Mouse (Mus musculus) forebrain, embryonic 13.5 days (tissue): ENCODE measurements around the gene Neu3. TPM values are rescaled to one million over a fixed set of nuclear protein-coding genes. Genes with fewer than 3 reads are reported as not detected.

Source experiments
- ATAC-seq: fragments of 200-750 bp; cut with Nextera tagmentation; 2 replicates; pipeline ENCODE4 v1.8.0; 2017
- H3K27ac ChIP-seq: fragments of 300-500 bp; sonication (generic); 2 replicates; pipeline ENCODE4 v1.5.1; 2015; ENCODE audit warnings: inconsistent platforms, mild to moderate bottlenecking, moderate library complexity
- H3K27me3 ChIP-seq: fragments of 300-500 bp; sonication (generic); 2 replicates; pipeline ENCODE4 v1.6.1; 2015; ENCODE audit warnings: mild to moderate bottlenecking, inconsistent platforms
- H3K36me3 ChIP-seq: fragments of 300-500 bp; sonication (generic); 2 replicates; pipeline ENCODE4 v1.6.1; 2015; ENCODE audit warnings: mild to moderate bottlenecking, inconsistent platforms; ENCODE audit not compliant: poor library complexity, severe bottlenecking
- H3K4me1 ChIP-seq: fragments of 300-500 bp; sonication (generic); 2 replicates; pipeline ENCODE4 v1.6.1; 2015; ENCODE audit warnings: inconsistent platforms
- H3K4me2 ChIP-seq: fragments of 300-500 bp; sonication (generic); 2 replicates; pipeline ENCODE4 v1.6.1; 2015; ENCODE audit warnings: inconsistent platforms, mild to moderate bottlenecking, moderate library complexity
- H3K4me3 ChIP-seq: fragments of 300-500 bp; sonication (generic); 2 replicates; pipeline ENCODE4 v1.5.1; 2015; ENCODE audit warnings: mild to moderate bottlenecking, inconsistent platforms
- H3K9ac ChIP-seq: fragments of 300-500 bp; sonication (generic); 2 replicates; pipeline ENCODE4 v1.6.1; 2015; ENCODE audit warnings: mild to moderate bottlenecking, inconsistent platforms
- H3K9me3 ChIP-seq: fragments of 300-500 bp; sonication (generic); replicated peaks from 2 replicates; pipeline ENCODE4 v1.6.1; 2016; ENCODE audit warnings: inconsistent platforms
- WGBS: fragments of 180-500 bp; shearing (Covaris S2); methylation state at CpG from one replicate; pipeline ENCODE4 v1.1.7; 2015; 5-methylcytosine and 5-hydroxymethylcytosine counted together
- polyA plus RNA-seq: library from polyadenylated mRNA; unstranded; fragments of >200 nt; fragmentation: Nextera tagmentation; extraction: Ambion mirVana; gene quantifications from 2 replicates; pipeline ENCODE4 v1.2.1, GENCODE M21; 2015

Gene Neu3
- polyA plus RNA-seq, 1 experiment from 2014 or later = 1.2 TPM

DNA sequence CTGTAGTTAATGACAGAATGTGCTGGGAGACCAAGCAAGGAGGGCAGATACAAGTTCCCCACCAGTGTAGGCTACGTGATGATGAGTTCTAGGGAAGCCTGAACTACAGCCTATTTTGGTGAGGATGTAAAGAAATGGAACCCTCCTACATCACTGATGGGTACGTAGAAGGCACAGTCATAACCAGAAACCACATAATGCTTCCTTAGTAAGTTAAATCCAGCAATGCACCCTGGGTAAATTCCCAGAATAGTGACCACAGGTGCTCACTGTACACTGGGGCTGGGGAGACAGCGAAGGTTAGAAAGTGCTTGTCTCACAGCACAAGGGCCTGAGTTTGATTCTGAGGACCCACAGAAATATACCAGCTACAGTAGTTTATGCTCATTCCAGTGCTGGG lies 42.7 kb downstream of the Neu3 start:
- no peak overlapping the region for H3K27ac ChIP-seq
- no peaks in the 10 kb centered on the region for H3K27me3 ChIP-seq
- H3K36me3 ChIP-seq = no peaks in the 10 kb centered on the region
- 91% methylated on average over 3 of the region's 3 CpGs for WGBS
- H3K9me3 ChIP-seq = no peaks in the 10 kb centered on the region
- no peak overlapping the region for H3K4me2 ChIP-seq
- H3K9ac ChIP-seq = no peak overlapping the region
- H3K4me3 ChIP-seq = no peak overlapping the region
- peaks cover 9% of the 10 kb centered on the region; the same call in 1 of the 2 replicates for H3K4me1 ChIP-seq
- ATAC-seq = no peak

DNA sequence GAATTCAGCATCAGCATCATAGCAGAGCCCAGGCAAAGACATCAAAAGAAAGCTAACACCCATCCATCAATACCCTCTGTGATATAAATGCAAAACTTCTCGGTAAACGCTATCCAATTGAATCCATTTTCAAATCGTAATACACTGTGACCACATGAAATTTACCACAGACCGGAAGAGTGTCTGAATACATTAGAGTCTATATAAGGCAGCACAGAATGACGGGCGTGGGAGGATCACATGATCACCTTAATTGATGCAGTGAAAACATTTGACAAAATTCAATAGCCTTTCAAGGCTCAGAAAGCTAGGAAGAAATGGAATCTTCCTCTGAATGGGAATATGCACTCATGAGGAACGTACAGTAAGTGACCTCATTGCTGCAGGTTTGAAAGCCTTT lies 44.8 kb downstream of the Neu3 start:
- no peaks in the 10 kb centered on the region for H3K27me3 ChIP-seq
- 81% methylated on average over 7 of the region's 7 CpGs for WGBS

DNA sequence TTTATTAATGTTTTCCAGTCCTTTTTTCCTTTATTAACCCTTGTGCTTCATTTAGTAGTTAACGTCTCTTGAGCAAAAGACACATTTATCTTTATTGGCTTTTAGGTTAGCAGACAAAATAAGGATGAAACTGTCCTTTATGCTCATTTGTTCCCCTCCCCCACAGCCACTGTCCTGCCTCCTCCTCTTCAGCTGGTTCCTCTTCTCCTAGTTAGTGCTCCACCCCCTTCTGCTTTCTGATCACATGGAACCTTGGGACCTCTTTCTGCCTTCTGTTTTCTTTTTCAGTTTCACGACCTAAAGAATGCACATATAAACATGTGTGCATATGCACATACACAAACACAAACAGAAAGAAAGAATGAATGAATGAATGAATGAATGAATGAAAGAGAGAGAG lies 46.3 kb downstream of the Neu3 start:
- Histone ChIP-seq H3K9ac (no peak overlapping the region), H3K4me2 (no peak overlapping the region), H3K27ac (no peak overlapping the region), H3K9me3 (no peaks in the 10 kb centered on the region), H3K4me3 (no peak overlapping the region), H3K36me3 (no peaks in the 10 kb centered on the region), H3K4me1 (no peaks in the 10 kb centered on the region), H3K27me3 (no peaks in the 10 kb centered on the region)
- no peak for ATAC-seq
- WGBS = 83% methylated on average over 2 of the region's 2 CpGs

More for the DNA sequence above, 44.8 kb downstream of the Neu3 start:
- Histone ChIP-seq H3K9ac (no peak overlapping the region), H3K27ac (no peak overlapping the region), H3K9me3 (no peaks in the 10 kb centered on the region), H3K4me3 (no peak overlapping the region), H3K4me2 (no peak overlapping the region), H3K36me3 (no peaks in the 10 kb centered on the region), H3K4me1 (peaks cover 9% of the 10 kb centered on the region; the same call in 1 of the 2 replicates)
- ATAC-seq = no peak

DNA sequence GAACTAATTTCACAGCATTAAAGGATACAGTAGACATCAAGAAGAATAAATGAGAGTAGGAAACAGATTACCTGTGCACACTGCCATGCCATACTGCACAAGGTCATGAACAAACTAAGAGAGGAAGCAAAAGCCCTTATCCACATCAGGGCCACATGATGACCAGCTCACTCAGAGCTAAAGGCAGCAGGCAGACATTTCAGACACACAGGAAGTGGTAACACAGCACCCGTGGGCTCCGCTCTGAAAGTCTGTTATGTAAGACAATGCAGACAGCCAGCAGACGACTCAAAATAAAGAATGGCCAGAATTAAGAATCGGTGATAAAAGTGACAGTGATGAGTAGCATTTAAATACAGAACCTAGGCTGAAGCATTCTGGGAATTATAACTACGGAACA lies 46.8 kb downstream of the Neu3 start:
- no peaks in the 10 kb centered on the region for H3K4me1 ChIP-seq
- no peaks in the 10 kb centered on the region for H3K9me3 ChIP-seq
- no peak overlapping the region for H3K4me2 ChIP-seq
- no peak for ATAC-seq
- no peak overlapping the region for H3K9ac ChIP-seq
- H3K27me3 ChIP-seq = no peaks in the 10 kb centered on the region
- no peaks in the 10 kb centered on the region for H3K36me3 ChIP-seq
- no peak overlapping the region for H3K27ac ChIP-seq
- no peak overlapping the region for H3K4me3 ChIP-seq
- WGBS = 85% methylated on average over 5 of the region's 5 CpGs

DNA sequence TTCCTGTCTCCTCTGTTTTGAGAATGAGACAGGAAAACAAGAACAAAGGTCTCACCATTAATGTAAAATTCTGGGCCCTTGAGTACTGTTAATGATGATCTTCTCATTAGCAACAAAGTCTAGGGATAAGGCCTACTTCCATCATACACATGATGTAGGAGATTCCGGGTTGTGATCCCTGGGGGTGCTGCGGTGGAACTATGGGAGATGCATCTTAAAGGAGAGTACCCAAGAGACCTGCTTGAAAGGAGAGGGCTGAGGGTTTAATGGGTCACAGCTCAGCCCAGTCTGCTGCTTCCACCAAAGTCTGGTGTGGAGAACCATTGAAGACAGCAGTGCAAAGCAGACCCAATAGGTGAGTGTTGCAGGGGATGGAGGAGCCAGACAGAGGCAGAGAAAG lies 65.0 kb downstream of the Neu3 start, which contains the start of gene Olfr521:
TSS of gene Olfr521 (plus strand) at position 301 of the 400 bp plus-strand sequence.
- Histone ChIP-seq H3K9me3 (peaks cover 16% of the 10 kb centered on the region), H3K4me1 (no peaks in the 10 kb centered on the region), H3K9ac (no peak within 1 kb of the TSS), H3K4me3 (no peak within 1 kb of the TSS), H3K4me2 (no peak within 1 kb of the TSS), H3K27me3 (no peaks in the 10 kb centered on the region), H3K36me3 (no peaks in the 10 kb centered on the region), H3K27ac (no peak within 1 kb of the TSS)
- WGBS = 83% methylated on average over 2 of the region's 2 CpGs
- no peak for ATAC-seq

Other genes with a start within 250 kb of the Neu3 start
- 0.22 and 0.29 TPM in 2 replicates for gene Tpbgl, start 201.3 kb downstream of the Neu3 start, polyA plus RNA-seq
- 3.1 and 3.2 TPM in 2 replicates for gene Slco2b1, start 117.1 kb downstream of the Neu3 start, polyA plus RNA-seq
- gene Olfr520, start 98.1 kb downstream of the Neu3 start, polyA plus RNA-seq = not detected in 2 replicates
- gene Olfr521, start 64.9 kb downstream of the Neu3 start, polyA plus RNA-seq = not detected in 2 replicates
- 0.46 and 0.53 TPM in 2 replicates for gene Xrra1, start 30.7 kb upstream of the Neu3 start, polyA plus RNA-seq
- gene Spcs2, start 35.0 kb upstream of the Neu3 start, polyA plus RNA-seq = 334 and 336 TPM in 2 replicates
- 3.8 and 5.5 TPM in 2 replicates for gene Rnf169, start 152.0 kb upstream of the Neu3 start, polyA plus RNA-seq
- not detected in 2 replicates for gene Chrdl2, start 177.8 kb upstream of the Neu3 start, polyA plus RNA-seq